Mouse (Mus musculus) CD4-positive naive resting alpha-beta T cell, adult 57 days (primary cell): ENCODE results near the gene Ern1. TPM values are rescaled to one million over a fixed set of nuclear protein-coding genes. Genes with fewer than 3 reads are reported as not detected.

Experiments
- total RNA-seq: library from RNA; stranded (reverse); gene quantifications from one replicate; pipeline ENCODE4 v1.2.4, GENCODE M21; 2023

Gene Ern1
- total RNA-seq, result 14.8 TPM

GRCm38 (mm10) chr11:106487733-106488115, at the start of gene Ern1:
Gene Ern1, minus strand, starts transcription at chr11:106487852.

GRCm38 (mm10) chr11:106387791-106388216, 99.8 kb downstream of the Ern1 start, which contains the start of gene Icam2:
Gene Icam2, minus strand, starts transcription at chr11:106388075.

GRCm38 (mm10) chr11:106365366-106365765, 122.3 kb downstream of the Ern1 start, which contains the start of gene Prr29:
Gene Prr29, plus strand, starts transcription at chr11:106365472.

GRCm38 (mm10) chr11:106353188-106353587, 134.5 kb downstream of the Ern1 start, which contains the start of gene Scn4a:
Gene Scn4a, minus strand, starts transcription at chr11:106353288.

Other genes with a start within 250 kb of the Ern1 start
- 69.6 TPM for gene Ftsj3, start 231.8 kb downstream of the Ern1 start, total RNA-seq
- 46.4 TPM for gene Psmc5, start 231.7 kb downstream of the Ern1 start, total RNA-seq
- 108 TPM for gene Smarcd2, start 214.9 kb downstream of the Ern1 start, total RNA-seq
- gene Tcam1, start 211.2 kb downstream of the Ern1 start, total RNA-seq, result not detected
- gene Gh, start 186.0 kb downstream of the Ern1 start, total RNA-seq, result 0.95 TPM
- gene Cd79b, start 173.1 kb downstream of the Ern1 start, total RNA-seq, result 49.8 TPM
- 1.2 TPM for gene Scn4a, start 134.6 kb downstream of the Ern1 start, total RNA-seq
- gene Prr29, start 122.4 kb downstream of the Ern1 start, total RNA-seq, result not detected
- gene Icam2, start 99.8 kb downstream of the Ern1 start, total RNA-seq, result 68.0 TPM
- gene Tex2, start 125.6 kb upstream of the Ern1 start, total RNA-seq, result 56.7 TPM